Mouse (Mus musculus) c-Kit-positive CD71-positive TER-119-positive erythroid progenitor cells, embryonic 14.5 days (primary cell): ENCODE data around the gene Usp21.

Experiments
- DNase-seq: peaks from one replicate; pipeline ENCODE4 v3.0.0-alpha.2; 2013; ENCODE audit warnings: low spot score

Gene Usp21

GRCm38 (mm10) chr1:171265971-171266744, 21.6 kb downstream of the Usp21 start:
- no peak for DNase-seq

DNA sequence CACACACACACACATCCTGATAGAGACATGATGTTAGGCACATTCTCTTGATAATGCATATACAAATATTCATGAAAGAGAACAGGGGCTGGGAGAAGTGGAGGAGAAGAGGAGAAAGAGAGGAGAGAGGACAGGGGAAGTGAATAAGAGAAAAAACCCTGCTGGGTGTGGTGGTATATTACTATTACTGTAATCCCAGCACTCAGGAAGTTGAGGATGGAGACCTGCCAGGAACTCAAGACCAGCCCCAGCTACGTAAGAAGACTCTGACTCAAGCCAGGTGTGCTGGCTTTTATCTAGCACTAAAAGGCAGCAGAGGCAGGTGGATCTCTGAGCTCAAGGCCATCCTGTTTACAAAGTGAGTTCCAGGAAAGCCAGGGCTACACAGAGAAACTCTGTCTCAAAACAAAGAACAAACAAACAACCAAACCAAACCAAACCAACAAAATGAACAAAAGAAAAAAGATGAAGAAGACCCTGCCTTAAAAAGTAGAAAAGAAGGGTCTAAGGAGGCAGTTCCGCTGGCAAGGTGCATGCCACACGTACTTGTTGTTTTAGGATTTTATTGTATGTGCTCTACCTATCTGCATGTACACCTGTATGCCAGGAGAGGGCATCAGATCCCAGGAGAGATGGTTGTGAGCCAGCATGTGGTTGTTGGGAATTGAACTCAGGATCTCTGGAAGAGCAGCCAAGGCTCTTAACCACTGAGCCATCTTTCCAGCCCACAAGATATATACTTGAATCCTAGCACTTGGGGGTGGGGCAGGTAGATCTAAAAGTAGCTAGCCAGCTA, 23.9 kb downstream of the Usp21 start:
- DNase-seq, result no peak

DNA sequence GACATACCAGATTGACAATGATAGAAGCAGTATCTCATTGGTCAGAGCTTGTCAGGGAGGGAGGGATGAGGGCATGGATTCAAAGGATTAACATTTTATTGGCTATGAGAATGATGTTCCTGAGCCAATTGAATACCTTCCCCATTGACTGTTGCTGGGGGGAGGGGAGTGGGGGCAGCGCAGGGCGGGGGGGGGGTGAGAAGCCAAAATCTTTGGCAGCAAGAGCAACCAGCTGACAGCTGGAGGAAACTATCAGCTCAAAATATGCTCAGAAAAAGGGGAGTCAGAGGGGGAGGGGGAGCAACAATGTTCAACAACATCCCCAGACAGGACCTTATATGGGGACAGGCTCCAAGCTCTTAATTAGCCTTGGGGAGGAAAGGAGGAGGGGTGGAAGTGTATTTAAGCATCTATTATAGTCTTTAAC, 24.6 kb downstream of the Usp21 start:
- no peak for DNase-seq

GRCm38 (mm10) chr1:171262594-171263130, 25.1 kb downstream of the Usp21 start:
- no peak for DNase-seq

DNA sequence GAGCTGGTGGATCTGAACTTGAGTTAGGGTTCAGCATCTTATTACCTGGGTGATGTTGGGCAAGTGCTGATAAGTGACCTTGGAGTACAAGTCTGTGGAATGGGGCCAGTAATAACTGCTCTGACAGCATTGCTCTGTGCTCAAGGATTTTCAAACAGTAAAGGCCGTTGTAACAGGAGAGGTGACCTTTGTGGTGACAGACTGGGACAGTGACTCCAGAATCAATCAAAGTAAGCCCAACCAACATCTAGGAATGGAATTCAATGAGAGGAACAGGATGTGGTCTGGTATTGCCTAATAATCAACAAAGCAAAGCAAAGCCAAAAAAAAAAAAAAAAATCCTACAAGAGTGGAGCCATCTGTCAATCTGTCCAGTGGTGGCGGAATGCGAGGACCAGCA, 27.5 kb downstream of the Usp21 start:
- no peak for DNase-seq

DNA sequence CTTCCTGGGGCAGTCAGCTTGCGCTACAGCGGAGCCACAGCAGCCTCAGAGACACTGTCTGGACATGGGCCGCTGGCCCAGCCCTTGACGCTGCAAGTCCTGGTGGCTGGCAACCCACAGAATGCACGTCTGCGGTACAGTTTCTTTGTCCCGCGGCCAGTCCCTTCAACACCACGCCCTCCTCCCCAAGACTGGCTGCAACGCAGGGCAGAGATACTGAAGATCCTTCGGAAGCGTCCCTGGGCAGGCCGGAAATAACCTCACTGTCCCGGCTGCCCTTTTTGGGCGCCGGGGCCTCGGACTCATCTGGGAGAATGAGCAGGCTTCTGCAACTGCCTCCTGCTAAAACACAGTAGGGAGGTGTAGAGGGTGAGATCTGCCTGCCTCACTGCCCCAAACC, 28.9 kb downstream of the Usp21 start:
- no peak for DNase-seq

GRCm38 (mm10) chr1:171257781-171258180, 30.0 kb downstream of the Usp21 start:
- DNase-seq, result no peak

DNA sequence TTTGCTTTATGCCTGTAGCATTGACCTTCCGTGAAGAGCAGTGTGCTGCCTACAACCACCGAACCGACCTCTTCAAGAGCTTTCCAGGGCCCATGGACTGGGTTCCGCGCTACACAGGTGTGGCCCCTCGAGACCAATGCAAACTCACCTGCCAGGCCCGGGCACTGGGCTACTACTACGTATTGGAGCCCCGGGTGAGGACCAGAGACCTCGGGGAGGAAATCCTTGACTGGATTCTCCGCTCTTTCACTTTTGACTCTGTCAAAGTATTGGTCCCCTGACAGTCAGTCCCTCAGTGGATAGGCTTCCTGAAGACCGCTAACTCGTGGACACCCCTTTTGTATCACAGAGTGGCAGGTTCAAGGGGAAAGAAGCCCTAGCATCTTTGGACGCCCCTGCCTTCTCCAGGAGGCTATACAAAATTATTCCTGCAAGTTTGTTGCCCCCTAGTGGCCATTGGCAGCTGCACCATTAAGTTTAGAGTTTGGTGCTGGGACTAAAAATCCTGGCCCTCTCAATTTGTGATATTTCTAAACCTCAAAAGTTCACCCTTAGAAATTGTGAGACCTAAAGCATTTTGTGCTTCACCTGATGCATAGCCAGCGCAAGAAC, 30.7 kb downstream of the Usp21 start:
- DNase-seq, result peak; percentile 70

GRCm38 (mm10) chr1:171256095-171256818, 31.5 kb downstream of the Usp21 start:
- no peak for DNase-seq

DNA sequence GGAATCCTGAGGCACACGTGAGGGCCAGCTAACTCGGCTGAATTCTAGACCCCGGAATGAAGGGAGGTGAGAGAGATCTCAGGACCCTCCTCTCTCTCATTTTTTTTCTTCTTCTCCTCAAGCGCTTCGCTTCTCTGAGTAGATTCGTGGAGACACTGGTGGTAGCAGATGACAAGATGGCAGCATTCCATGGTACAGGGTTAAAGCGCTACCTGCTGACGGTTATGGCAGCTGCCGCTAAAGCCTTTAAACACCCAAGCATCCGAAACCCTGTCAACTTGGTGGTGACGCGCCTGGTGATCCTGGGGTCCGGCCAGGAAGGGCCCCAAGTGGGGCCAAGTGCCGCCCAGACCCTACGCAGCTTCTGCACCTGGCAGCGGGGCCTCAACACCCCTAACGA, 35.4 kb downstream of the Usp21 start:
- DNase-seq, result no peak

GRCm38 (mm10) chr1:171251594-171252324, 36.0 kb downstream of the Usp21 start:
- no peak for DNase-seq

GRCm38 (mm10) chr1:171250680-171251593, 36.9 kb downstream of the Usp21 start, which contains the start of gene Ndufs2:
Ndufs2 (minus strand) TSS chr1:171251388.
- DNase-seq, result no peak

DNA sequence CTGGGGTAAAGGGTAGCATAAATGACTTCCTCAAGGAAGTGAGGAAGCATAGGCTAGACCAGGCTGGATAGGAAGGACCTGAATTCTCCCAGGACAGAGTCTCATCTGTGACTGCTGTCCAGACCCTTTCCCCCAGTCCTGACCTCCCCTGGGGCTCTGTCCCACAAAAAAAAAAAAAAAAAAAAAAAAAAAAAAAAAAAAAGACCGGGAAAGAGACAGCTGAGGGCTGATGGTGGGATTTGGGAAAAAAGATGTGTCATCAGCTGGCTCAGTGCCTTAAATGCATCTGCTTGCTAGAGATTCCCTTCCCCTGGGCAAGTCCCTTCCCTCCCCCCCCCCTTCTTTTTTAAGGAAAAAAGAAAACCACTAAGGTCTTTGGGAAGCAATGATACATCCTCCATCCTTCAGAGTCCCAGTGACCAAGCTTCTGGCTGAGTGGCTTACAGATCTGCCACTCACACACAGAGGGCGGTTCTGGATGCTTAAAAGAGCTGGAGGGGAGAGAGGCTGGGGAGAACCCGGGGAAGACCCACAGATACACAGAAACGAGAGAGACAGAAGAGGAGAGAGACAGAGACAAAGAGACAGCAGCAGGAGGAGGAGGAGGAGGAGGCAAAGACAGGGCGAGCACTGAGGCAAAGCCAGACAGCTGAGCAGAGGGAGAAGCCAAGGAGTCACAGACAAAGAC, 37.7 kb downstream of the Usp21 start, which contains the start of gene Adamts4:
Gene Adamts4 (plus strand): TSS at position 509 of the 688 bp plus-strand sequence.
- DNase-seq, result no peak

GRCm38 (mm10) chr1:171248386-171249226, 39.2 kb downstream of the Usp21 start:
- no peak for DNase-seq

DNA sequence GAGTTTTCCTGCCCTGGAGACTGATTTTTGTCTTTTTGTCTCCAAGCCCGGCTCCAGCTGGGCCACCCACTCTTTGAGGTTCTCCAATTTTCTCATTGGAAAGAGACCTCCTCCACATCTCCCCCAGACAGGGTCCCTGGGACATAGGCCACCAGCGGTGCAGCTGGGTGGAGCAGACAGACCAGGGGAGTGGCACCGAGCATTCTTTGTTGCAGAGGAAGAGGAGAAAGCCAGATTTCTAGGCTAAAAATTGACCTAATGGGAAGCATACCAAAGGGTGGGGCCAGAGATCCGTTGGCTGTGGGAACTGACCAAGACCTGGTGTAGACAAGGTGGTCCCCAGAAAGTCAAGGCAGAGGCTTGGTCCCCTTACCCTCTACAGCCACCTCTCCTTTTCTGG, 39.9 kb downstream of the Usp21 start:
- DNase-seq, result no peak

DNA sequence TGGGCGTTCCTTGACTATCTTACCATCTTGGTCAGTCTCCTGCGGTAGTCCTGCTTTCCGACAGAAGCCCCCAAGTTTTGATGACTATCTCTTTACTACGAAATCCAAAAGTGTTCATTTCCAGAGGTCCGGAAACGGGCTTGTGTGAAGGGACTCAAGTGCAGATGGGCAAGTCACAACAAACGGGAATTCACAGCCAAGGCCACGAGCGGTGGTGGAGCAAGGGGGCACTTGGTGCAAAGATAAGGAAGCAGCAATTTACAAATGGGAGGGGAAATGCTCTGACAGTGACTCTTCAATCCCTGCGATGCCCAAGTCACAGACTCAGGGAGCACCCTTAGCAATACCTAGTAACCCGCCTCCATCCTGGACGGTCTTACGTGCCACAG, 40.3 kb downstream of the Usp21 start:
- DNase-seq, result no peak

DNA sequence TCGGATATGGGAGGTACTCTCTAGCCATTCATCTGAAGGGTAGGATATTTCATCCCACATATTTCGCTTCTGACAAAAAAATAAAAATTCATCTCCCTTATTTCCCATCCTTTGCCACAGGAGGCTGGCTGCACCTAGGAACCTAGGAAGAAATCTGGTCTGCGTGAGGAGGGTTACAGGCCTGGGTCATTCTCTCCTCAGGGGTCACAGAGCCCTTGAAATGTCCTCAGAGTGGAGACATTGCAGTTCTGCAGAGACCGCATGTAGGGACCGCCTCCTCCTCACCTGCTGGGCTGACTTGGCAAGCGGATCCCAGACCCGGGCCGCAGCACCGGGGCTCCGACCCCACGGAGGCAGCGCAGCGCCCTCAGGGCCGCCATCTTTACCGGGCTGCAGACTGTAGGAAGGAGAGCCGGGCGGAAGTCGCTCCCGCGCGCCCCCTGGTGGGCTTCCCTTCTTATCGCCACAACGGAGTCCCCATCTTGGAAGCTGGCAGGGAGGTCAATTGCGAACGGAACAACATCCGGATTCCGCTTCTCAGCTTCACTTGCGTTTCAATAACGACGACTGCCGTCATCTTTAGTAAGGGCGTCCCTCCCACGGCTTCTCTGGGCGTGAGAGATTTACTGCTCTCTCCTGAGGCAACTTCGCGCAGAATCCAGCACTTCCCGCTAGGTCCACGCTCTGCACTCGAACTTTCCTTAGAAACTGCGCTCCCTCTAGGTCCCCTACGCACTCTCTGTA, 40.9 kb downstream of the Usp21 start:
- peak; percentile 97 for DNase-seq

GRCm38 (mm10) chr1:171245353-171245752, 42.4 kb downstream of the Usp21 start:
- DNase-seq, result no peak
